24 mouse cellular contexts compared by ENCODE assay signal in genomic region chr4:43678541-43678940, GRCm38 (mm10). TPM values are rescaled to one million over a fixed set of nuclear protein-coding genes. Genes with fewer than 3 reads are reported as not detected.
"Had no signal": no experiment of that assay in that cellular context is flagged by ENCODE, and none has a peak within 500 bp of the region (broad histone marks: within the 10 kb centered on the region; RNA-seq: fewer than 3 reads in every experiment).

No protein-coding gene starts in this region.

- ATAC-seq: lung, postnatal 0 days; midbrain, embryonic 13.5 days; midbrain, embryonic 15.5 days had no signal

- DNase-seq: lung, adult 2 months; lung, postnatal 14 days; lung, postnatal 36 days; right cerebral cortex, postnatal 14 days; thymus, adult 2 months; thymus, postnatal 25 days; thymus, postnatal 4 days had no signal

RNA-seq across cellular contexts. Expression of gene Fam221b, which starts 9.6 kb away (rescaled TPM):
- total RNA-seq: midbrain, postnatal 0 days had no signal
- polyA plus RNA-seq: spleen, adult 2 months had no signal

RNA-seq across cellular contexts. Expression of gene Olfr70, which starts 22.1 kb away (rescaled TPM):
- total RNA-seq: megakaryocyte progenitor cell, adult 5-6 weeks; midbrain, postnatal 0 days; monocyte, adult 5-6 weeks; neutrophil, adult 5-6 weeks had no signal
- polyA plus RNA-seq: lung, adult 2 months; lung, embryonic 15.5 days; lung, postnatal 0 days; macrophage; midbrain, embryonic 11.5 days; midbrain, embryonic 13.5 days; midbrain, embryonic 15.5 days; midbrain, postnatal 0 days; neural tube, embryonic 12.5 days; neural tube, embryonic 14.5 days; spleen, adult 2 months; stomach, embryonic 15.5 days; stomach, postnatal 0 days; testis, adult 2 months; thymus, adult 2 months; urinary bladder, adult 2 months had no signal

RNA-seq across cellular contexts. Expression of gene Spag8, which starts 25.1 kb away (rescaled TPM):
- total RNA-seq: monocyte, adult 5-6 weeks had no signal
- polyA plus RNA-seq: macrophage had no signal
